Comparison of ENCODE assay signal across 26 mouse cellular contexts in the genomic region with DNA sequence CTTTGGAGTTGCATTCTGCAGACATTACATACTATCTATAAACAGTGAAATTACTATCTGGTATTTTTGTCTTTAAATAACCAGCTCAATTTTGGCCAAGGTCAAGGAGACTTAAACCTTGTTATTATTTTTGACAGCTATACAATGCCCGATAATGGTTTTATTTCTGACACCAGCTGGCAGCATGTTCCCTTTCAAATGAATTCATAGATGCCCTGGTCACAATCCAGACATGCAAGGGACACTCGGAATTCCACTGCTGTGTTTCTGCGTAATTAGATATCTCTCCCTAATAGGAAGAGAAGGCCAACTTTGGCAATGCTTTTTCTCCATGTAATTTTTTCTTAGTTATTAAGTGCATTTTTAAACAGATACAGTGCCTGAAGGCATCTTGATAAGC.
DNase-seq lines count a peak whose midpoint lies in the region; ATAC-seq lines count a peak whose summit lies in the region.
"Had no signal": no experiment of that assay in that cellular context is flagged by ENCODE, and none has a peak within 500 bp of the region (broad histone marks: within the 10 kb centered on the region; RNA-seq: fewer than 3 reads in every experiment).

No protein-coding gene starts in this region.

- H3K9ac ChIP-seq in embryonic facial prominence, embryonic 14.5 days (ENCODE audit: low read depth, low read length), result no peak overlapping the region
- no peak overlapping the region for H3K9ac ChIP-seq in hindbrain, embryonic 12.5 days
- no peak overlapping the region for H3K9ac ChIP-seq in hindbrain, embryonic 11.5 days (ENCODE audit: low read depth, low read length)
- H3K9ac ChIP-seq in midbrain, embryonic 11.5 days (ENCODE audit: low read length), result no peak overlapping the region
- no peak overlapping the region for H3K9ac ChIP-seq in midbrain, embryonic 15.5 days
- H3K9ac ChIP-seq: embryonic facial prominence, embryonic 15.5 days; forebrain, embryonic 15.5 days; kidney, embryonic 15.5 days; limb, embryonic 12.5 days; lung, embryonic 15.5 days; neural tube, embryonic 13.5 days; stomach, embryonic 15.5 days had no signal

- WGBS in embryonic facial prominence, embryonic 14.5 days, result 62% methylated on average over 3 of the region's 3 CpGs
- WGBS in embryonic facial prominence, embryonic 10.5 days, result 80% methylated on average over 3 of the region's 3 CpGs
- 53% methylated on average over 3 of the region's 3 CpGs for WGBS in hindbrain, embryonic 12.5 days
- whole genome bisulfite sequencing in hindbrain, embryonic 11.5 days, result 74% methylated on average over 3 of the region's 3 CpGs
- 71% methylated on average over 3 of the region's 3 CpGs for WGBS in midbrain, embryonic 11.5 days
- 35% methylated on average over 3 of the region's 3 CpGs for WGBS in midbrain, embryonic 15.5 days

- H3K27me3 ChIP-seq in embryonic facial prominence, embryonic 14.5 days (replicated peaks; ENCODE audit: control insufficient read depth, insufficient read depth, low read length), result no peaks in the 10 kb centered on the region
- H3K27me3 ChIP-seq in embryonic facial prominence, embryonic 10.5 days (replicated peaks; ENCODE audit: low read depth, poor library complexity, severe bottlenecking), result no peaks in the 10 kb centered on the region
- H3K27me3 ChIP-seq in hindbrain, embryonic 12.5 days, result no peaks in the 10 kb centered on the region
- no peaks in the 10 kb centered on the region for H3K27me3 ChIP-seq in hindbrain, embryonic 11.5 days (ENCODE audit: control insufficient read depth, insufficient read depth, low read length)
- H3K27me3 ChIP-seq in midbrain, embryonic 11.5 days (ENCODE audit: control insufficient read depth, insufficient read depth, low read length), result no peaks in the 10 kb centered on the region
- H3K27me3 ChIP-seq in midbrain, embryonic 15.5 days (replicated peaks), result no peaks in the 10 kb centered on the region
- H3K27me3 ChIP-seq: embryonic facial prominence, embryonic 15.5 days; forebrain, embryonic 15.5 days; kidney, embryonic 15.5 days; limb, embryonic 12.5 days; lung, embryonic 15.5 days; neural tube, embryonic 13.5 days; Patski; stomach, embryonic 15.5 days had no signal

- H3K9me3 ChIP-seq in embryonic facial prominence, embryonic 14.5 days (ENCODE audit: control insufficient read depth, low read length), result 0 out of 2 replicates have a peak, but pooled peaks cover 4% of the 10 kb centered on the region
- no peaks in the 10 kb centered on the region for H3K9me3 ChIP-seq in embryonic facial prominence, embryonic 10.5 days
- H3K9me3 ChIP-seq in hindbrain, embryonic 12.5 days (replicated peaks), result no peaks in the 10 kb centered on the region
- no peaks in the 10 kb centered on the region for H3K9me3 ChIP-seq in hindbrain, embryonic 11.5 days (ENCODE audit: control insufficient read depth, low read length)
- H3K9me3 ChIP-seq in midbrain, embryonic 11.5 days (ENCODE audit: control insufficient read depth, low read length), result no peaks in the 10 kb centered on the region; the same call in 1 of the 2 replicates
- no peaks in the 10 kb centered on the region for H3K9me3 ChIP-seq in midbrain, embryonic 15.5 days
- H3K9me3 ChIP-seq: embryonic facial prominence, embryonic 15.5 days; forebrain, embryonic 15.5 days; G1E; kidney, embryonic 15.5 days; limb, embryonic 12.5 days; lung, embryonic 15.5 days; neural tube, embryonic 13.5 days; stomach, embryonic 15.5 days had no signal

- no peak overlapping the region for H3K4me2 ChIP-seq in embryonic facial prominence, embryonic 14.5 days (ENCODE audit: low read depth, low read length)
- H3K4me2 ChIP-seq in hindbrain, embryonic 12.5 days (replicated peaks), result no peak overlapping the region
- no peak overlapping the region for H3K4me2 ChIP-seq in hindbrain, embryonic 11.5 days (replicated peaks; ENCODE audit: low read depth, low read length)
- H3K4me2 ChIP-seq in midbrain, embryonic 11.5 days, result no peak overlapping the region
- H3K4me2 ChIP-seq in midbrain, embryonic 15.5 days, result no peak overlapping the region
- H3K4me2 ChIP-seq: embryonic facial prominence, embryonic 15.5 days; forebrain, embryonic 15.5 days; kidney, embryonic 15.5 days; limb, embryonic 12.5 days; liver, embryonic 11.5 days; lung, embryonic 15.5 days; neural tube, embryonic 13.5 days; stomach, embryonic 15.5 days had no signal

- no peak overlapping the region for H3K27ac ChIP-seq in embryonic facial prominence, embryonic 14.5 days (replicated peaks; ENCODE audit: low read depth, low read length)
- H3K27ac ChIP-seq in embryonic facial prominence, embryonic 10.5 days (replicated peaks), result no peak overlapping the region
- H3K27ac ChIP-seq in hindbrain, embryonic 12.5 days, result no peak overlapping the region
- H3K27ac ChIP-seq in hindbrain, embryonic 11.5 days (ENCODE audit: low read depth, low read length), result no peak overlapping the region
- no peak overlapping the region for H3K27ac ChIP-seq in midbrain, embryonic 11.5 days (ENCODE audit: low read depth, low read length)
- no peak overlapping the region for H3K27ac ChIP-seq in midbrain, embryonic 15.5 days
- H3K27ac ChIP-seq: embryonic facial prominence, embryonic 15.5 days; kidney, embryonic 15.5 days; limb, embryonic 12.5 days; lung, embryonic 15.5 days; stomach, embryonic 15.5 days had no signal

- H3K36me3 ChIP-seq in embryonic facial prominence, embryonic 14.5 days (ENCODE audit: control insufficient read depth, insufficient read depth, low read length), result no peaks in the 10 kb centered on the region
- H3K36me3 ChIP-seq in embryonic facial prominence, embryonic 10.5 days (replicated peaks), result no peaks in the 10 kb centered on the region
- H3K36me3 ChIP-seq in hindbrain, embryonic 12.5 days, result no peaks in the 10 kb centered on the region
- no peaks in the 10 kb centered on the region for H3K36me3 ChIP-seq in hindbrain, embryonic 11.5 days (ENCODE audit: control insufficient read depth, insufficient read depth, low read length)
- no peaks in the 10 kb centered on the region for H3K36me3 ChIP-seq in midbrain, embryonic 11.5 days (ENCODE audit: control insufficient read depth, insufficient read depth, low read length)
- no peaks in the 10 kb centered on the region for H3K36me3 ChIP-seq in midbrain, embryonic 15.5 days (replicated peaks)
- H3K36me3 ChIP-seq: embryonic facial prominence, embryonic 15.5 days; forebrain, embryonic 15.5 days; G1E; kidney, embryonic 15.5 days; limb, embryonic 12.5 days; lung, embryonic 15.5 days; neural tube, embryonic 13.5 days; stomach, embryonic 15.5 days had no signal

- peak; percentile 59 for DNase-seq in embryonic facial prominence, embryonic 14.5 days (ENCODE audit: low spot score)
- no peak for DNase-seq in embryonic facial prominence, embryonic 10.5 days (ENCODE audit: low spot score)
- DNase-seq in hindbrain, embryonic 11.5 days (ENCODE audit: low spot score), result no peak
- peak; percentile 56 for DNase-seq in midbrain, embryonic 11.5 days (ENCODE audit: low spot score, missing footprints)
- peak; percentile 71 for DNase-seq in retina, embryonic 14.5 days (ENCODE audit: low spot score)
- DNase-seq in right cerebral cortex, adult 18-20 months, result no peak
- DNase-seq: adrenal gland, postnatal 10 days; cerebellum, adult 11 months; cerebellum, adult 9-11 months; heart, postnatal 4 days; kidney, adult 18-20 months; kidney, postnatal 25 days; lung, postnatal 36 days; right cerebral cortex, postnatal 25 days had no signal

- no peaks in the 10 kb centered on the region for H3K4me1 ChIP-seq in embryonic facial prominence, embryonic 14.5 days (ENCODE audit: control insufficient read depth, insufficient read depth, low read length)
- no peaks in the 10 kb centered on the region for H3K4me1 ChIP-seq in embryonic facial prominence, embryonic 10.5 days
- peaks cover 3% of the 10 kb centered on the region; the same call in 1 of the 2 replicates for H3K4me1 ChIP-seq in hindbrain, embryonic 12.5 days
- H3K4me1 ChIP-seq in hindbrain, embryonic 11.5 days (replicated peaks; ENCODE audit: control insufficient read depth, insufficient read depth, low read length), result no peaks in the 10 kb centered on the region
- H3K4me1 ChIP-seq in midbrain, embryonic 11.5 days (ENCODE audit: control insufficient read depth, insufficient read depth, low read length), result no peaks in the 10 kb centered on the region
- H3K4me1 ChIP-seq in midbrain, embryonic 15.5 days, result 0 out of 2 replicates have a peak, but pooled peaks cover 7% of the 10 kb centered on the region
- H3K4me1 ChIP-seq: embryonic facial prominence, embryonic 15.5 days; kidney, embryonic 15.5 days; limb, embryonic 12.5 days; lung, embryonic 15.5 days; neural tube, embryonic 13.5 days; stomach, embryonic 15.5 days had no signal

- ATAC-seq in embryonic facial prominence, embryonic 14.5 days (ENCODE audit: low read depth), result no peak; the same call in 1 of the 2 replicates
- peak; percentile 32; the same call in 1 of the 2 replicates for ATAC-seq in hindbrain, embryonic 12.5 days (ENCODE audit: low FRiP score)
- ATAC-seq in hindbrain, embryonic 11.5 days (ENCODE audit: low FRiP score), result no peak
- ATAC-seq in midbrain, embryonic 11.5 days (ENCODE audit: low FRiP score), result no peak
- no peak for ATAC-seq in midbrain, embryonic 15.5 days (replicated peaks)
- ATAC-seq: forebrain, embryonic 15.5 days; Patski had no signal

- H3K4me3 ChIP-seq in embryonic facial prominence, embryonic 14.5 days (ENCODE audit: low read depth, low read length), result no peak overlapping the region
- no peak overlapping the region for H3K4me3 ChIP-seq in embryonic facial prominence, embryonic 10.5 days
- no peak overlapping the region for H3K4me3 ChIP-seq in hindbrain, embryonic 12.5 days
- no peak overlapping the region for H3K4me3 ChIP-seq in hindbrain, embryonic 11.5 days (ENCODE audit: low read depth, low read length)
- no peak overlapping the region for H3K4me3 ChIP-seq in midbrain, embryonic 11.5 days (ENCODE audit: low read depth, low read length)
- no peak overlapping the region for H3K4me3 ChIP-seq in midbrain, embryonic 15.5 days
- H3K4me3 ChIP-seq: embryonic facial prominence, embryonic 15.5 days; forebrain, embryonic 15.5 days; kidney, embryonic 15.5 days; limb, embryonic 12.5 days; lung, embryonic 15.5 days; neural tube, embryonic 13.5 days; stomach, embryonic 15.5 days had no signal

Comparison
In these comparisons a context has a peak if more than half of its experiments do, and no peak if none do; other contexts are left out.
1. DNase-seq: peak in embryonic facial prominence, embryonic 14.5 days (single experiment), midbrain, embryonic 11.5 days (single experiment) and retina, embryonic 14.5 days (single experiment); none in embryonic facial prominence, embryonic 10.5 days (single experiment), hindbrain, embryonic 11.5 days (single experiment) and right cerebral cortex, adult 18-20 months (single experiment).